Mouse (Mus musculus) kidney, postnatal 0 days (tissue): ENCODE measurements around the gene Smtnl2. TPM values are rescaled to one million over a fixed set of nuclear protein-coding genes. Genes with fewer than 3 reads are reported as not detected.
"Not testable (repeated sequence)": the region's sequence is repeated elsewhere in the genome, so short reads cannot be mapped to it uniquely, and the experiment has no call there.

Experiments used
- ATAC-seq: fragments of 200-750 bp; cut with Nextera tagmentation; replicated peaks from 2 replicates; pipeline ENCODE4 v1.8.0; 2017; ENCODE audit warnings: low read depth, moderate number of reproducible peaks, moderate TSS enrichment, moderate library complexity; ENCODE audit not compliant: low FRiP score
- DNase-seq: peaks from one replicate; pipeline ENCODE4 v3.0.0-alpha.2; 2016; ENCODE audit warnings: low spot score
- H3K27ac ChIP-seq: fragments of 300-500 bp; sonication (generic); 2 replicates; pipeline ENCODE4 v1.5.1; 2014; ENCODE audit warnings: mild to moderate bottlenecking
- H3K27me3 ChIP-seq: fragments of 300-500 bp; sonication (generic); 2 replicates; pipeline ENCODE4 v1.6.1; 2014; ENCODE audit warnings: low read length, mixed read lengths; ENCODE audit not compliant: insufficient read depth
- H3K36me3 ChIP-seq: fragments of 300-500 bp; sonication (generic); 2 replicates; pipeline ENCODE4 v1.6.1; 2014; ENCODE audit warnings: low read length, mixed read lengths; ENCODE audit not compliant: insufficient read depth
- H3K4me1 ChIP-seq: fragments of 300-500 bp; sonication (generic); replicated peaks from 2 replicates; pipeline ENCODE4 v1.6.1; 2014; ENCODE audit warnings: antibody characterized with exemption, low read length, mixed read lengths; ENCODE audit not compliant: insufficient read depth
- H3K4me2 ChIP-seq: fragments of 300-500 bp; sonication (generic); 2 replicates; pipeline ENCODE4 v1.6.1; 2014; ENCODE audit warnings: mild to moderate bottlenecking, low read length, moderate library complexity, mixed read lengths
- H3K4me3 ChIP-seq: fragments of 300-500 bp; sonication (generic); replicated peaks from 2 replicates; pipeline ENCODE4 v1.5.1; 2014; ENCODE audit warnings: low read depth, low read length
- H3K9ac ChIP-seq: fragments of 300-500 bp; sonication (generic); 2 replicates; pipeline ENCODE4 v1.6.1; 2014; ENCODE audit warnings: low read depth, low read length
- H3K9me3 ChIP-seq: fragments of 300-500 bp; sonication (generic); replicated peaks from 2 replicates; pipeline ENCODE4 v1.6.1; 2016; ENCODE audit warnings: low read length, inconsistent platforms, mixed read lengths
- CTCF ChIP-seq: IDR thresholded peaks from 2 replicates; pipeline ENCODE4 v1.5.1; 2016; ENCODE audit warnings: antibody characterized with exemption, low read depth, mild to moderate bottlenecking, moderate library complexity
- WGBS: fragments of 180-500 bp; shearing (Covaris S2); extraction: QIAGEN DNeasy Blood & Tissue Kit; methylation state at CpG from one replicate; pipeline ENCODE4 v1.1.7; 2014; 5-methylcytosine and 5-hydroxymethylcytosine counted together
- polyA plus RNA-seq: library from polyadenylated mRNA; unstranded; fragments of >200 nt; fragmentation: Nextera tagmentation; extraction: Ambion mirVana; gene quantifications from 2 replicates; pipeline ENCODE4 v1.2.1, GENCODE M21; 2015

Gene Smtnl2
- polyA plus RNA-seq, 1 experiment from 2014 or later: 112 TPM

GRCm38 (mm10) chr11:72447475-72447874 is 36.0 kb upstream of the Smtnl2 start:
- no peaks in the 10 kb centered on the region for H3K4me1 ChIP-seq
- peaks cover 95% of the 10 kb centered on the region for H3K36me3 ChIP-seq
- H3K9me3 ChIP-seq: no peaks in the 10 kb centered on the region
- ATAC-seq (no peak), DNase-seq (no peak)
- no peak overlapping the region for H3K4me2 ChIP-seq
- H3K4me3 ChIP-seq: no peak overlapping the region
- WGBS: 87% methylated on average over 8 of the region's 8 CpGs
- TF ChIP-seq CTCF: peak; percentile 50; the same call in 1 of the 2 replicates
- no peak overlapping the region for H3K9ac ChIP-seq
- H3K27me3 ChIP-seq: no peaks in the 10 kb centered on the region
- no peak overlapping the region for H3K27ac ChIP-seq

GRCm38 (mm10) chr11:72446311-72447105 is 35.0 kb upstream of the Smtnl2 start:
- no peak for ATAC-seq

GRCm38 (mm10) chr11:72440965-72441664 is 29.6 kb upstream of the Smtnl2 start, which contains the start of gene Mybbp1a:
Gene Mybbp1a (plus strand): TSS chr11:72441355.
- ATAC-seq (peak; percentile 87), DNase-seq (peak; percentile 98)
- Histone ChIP-seq H3K4me1 (peaks cover 7% of the 10 kb centered on the region; the same call in 1 of the 2 replicates), H3K36me3 (peaks cover 35% of the 10 kb centered on the region), H3K4me3 (peak within 1 kb of the TSS; percentile 77), H3K27me3 (no peaks in the 10 kb centered on the region), H3K9me3 (no peaks in the 10 kb centered on the region), H3K4me2 (peak within 1 kb of the TSS; percentile 97), H3K9ac (peak within 1 kb of the TSS; percentile 91), H3K27ac (peak within 1 kb of the TSS; percentile 91)
- under 1% methylated on average over 46 of the region's 46 CpGs for WGBS
- 0 out of 2 replicates have a peak, but pooled peaks have one; percentile 16 for TF ChIP-seq CTCF

More at GRCm38 (mm10) chr11:72446311-72447105, 35.0 kb upstream of the Smtnl2 start:
- no peak overlapping the region for H3K27ac ChIP-seq
- WGBS: 94% methylated on average over 6 of the region's 6 CpGs
- peak; percentile 68 for DNase-seq
- H3K27me3 ChIP-seq: no peaks in the 10 kb centered on the region
- peak; percentile 79 for TF ChIP-seq CTCF
- H3K9me3 ChIP-seq: no peaks in the 10 kb centered on the region
- H3K4me1 ChIP-seq: peaks cover 7% of the 10 kb centered on the region; the same call in 1 of the 2 replicates
- peaks cover 86% of the 10 kb centered on the region for H3K36me3 ChIP-seq
- H3K9ac ChIP-seq: no peak overlapping the region
- H3K4me3 ChIP-seq: no peak overlapping the region
- H3K4me2 ChIP-seq: no peak overlapping the region

GRCm38 (mm10) chr11:72440597-72440964 is 29.1 kb upstream of the Smtnl2 start:
- not testable (repeated sequence) for H3K27me3 ChIP-seq, ATAC-seq, H3K4me1 ChIP-seq, H3K9me3 ChIP-seq, DNase-seq
- H3K9ac ChIP-seq: peak overlapping the region; percentile 91
- peak overlapping the region; percentile 77 for H3K4me3 ChIP-seq
- WGBS: 46% methylated on average over 6 of the region's 6 CpGs
- peak overlapping the region; percentile 97 for H3K4me2 ChIP-seq
- H3K27ac ChIP-seq: peak overlapping the region; percentile 91
- H3K36me3 ChIP-seq: peaks cover 30% of the 10 kb centered on the region

- Histone ChIP-seq H3K4me1 (peaks cover 12% of the 10 kb centered on the region; the same call in 1 of the 2 replicates), H3K36me3 (peaks cover 10% of the 10 kb centered on the region), H3K27me3 (no peaks in the 10 kb centered on the region), H3K4me2 (no peak overlapping the region), H3K9ac (no peak overlapping the region), H3K4me3 (no peak overlapping the region), H3K9me3 (no peaks in the 10 kb centered on the region), H3K27ac (no peak overlapping the region)
- TF ChIP-seq CTCF: no peak
- WGBS: 66% methylated on average over 4 of the region's 4 CpGs
- DNase-seq (no peak), ATAC-seq (no peak)
These were observed 26.9 kb upstream of the Smtnl2 start for GRCm38 (mm10) chr11:72438411-72438810.

GRCm38 (mm10) chr11:72436756-72437650 is 25.5 kb upstream of the Smtnl2 start:
- ATAC-seq (no peak), DNase-seq (no peak)
- Histone ChIP-seq H3K4me1 (peaks cover 9% of the 10 kb centered on the region; the same call in 1 of the 2 replicates), H3K27me3 (no peaks in the 10 kb centered on the region), H3K4me3 (no peak overlapping the region), H3K4me2 (no peak overlapping the region), H3K9me3 (no peaks in the 10 kb centered on the region), H3K36me3 (no peaks in the 10 kb centered on the region), H3K27ac (no peak overlapping the region), H3K9ac (no peak overlapping the region)
- 85% methylated on average over 16 of the region's 16 CpGs for WGBS
- no peak for TF ChIP-seq CTCF
